Mouse (Mus musculus) T-helper 1 cell (primary cell): ENCODE data around the gene Scamp1.
"Not testable (repeated sequence)": the region's sequence is repeated elsewhere in the genome, so short reads cannot be mapped to it uniquely, and the experiment has no call there.

ENCODE experiments used
- in situ Hi-C: fragments of 300-600 bp; cut with MboI, MseI; formaldehyde crosslinking; loops from one replicate; pipeline ENCODE4 v1.15.1; 2025; ENCODE audit warnings: high pct_unique_total_duplicates

Scamp1 gene

GRCm38 (mm10) chr13:94285281-94285871 lies at the start of gene Scamp1:
TSS of gene Scamp1 (minus strand) at chr13:94285857.
- in situ Hi-C loops: no loop called here

GRCm38 (mm10) chr13:94330392-94330979 lies 44.8 kb upstream of the Scamp1 start:
- in situ Hi-C loops: no loop called here

DNA sequence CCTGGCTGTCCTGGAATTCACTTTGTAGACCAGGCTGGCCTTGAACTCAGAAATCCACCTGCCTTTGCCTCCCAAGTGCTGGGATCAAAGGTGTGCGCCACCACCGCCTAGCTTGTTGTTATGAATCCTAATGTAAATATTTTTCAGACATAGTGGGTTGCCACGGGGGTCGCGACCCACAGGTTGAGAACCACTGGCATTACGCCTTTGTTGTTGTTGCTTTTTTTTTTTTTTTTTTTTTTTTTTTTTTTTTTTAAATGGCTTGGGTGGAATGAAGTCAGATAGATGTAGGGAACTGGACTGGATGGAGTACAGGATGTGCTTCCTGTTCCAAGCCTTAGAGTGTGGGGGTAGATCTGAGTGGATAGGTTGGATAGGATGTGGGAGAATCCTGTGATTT lies 43.3 kb upstream of the Scamp1 start:
- in situ Hi-C loops: not testable (repeated sequence)

DNA sequence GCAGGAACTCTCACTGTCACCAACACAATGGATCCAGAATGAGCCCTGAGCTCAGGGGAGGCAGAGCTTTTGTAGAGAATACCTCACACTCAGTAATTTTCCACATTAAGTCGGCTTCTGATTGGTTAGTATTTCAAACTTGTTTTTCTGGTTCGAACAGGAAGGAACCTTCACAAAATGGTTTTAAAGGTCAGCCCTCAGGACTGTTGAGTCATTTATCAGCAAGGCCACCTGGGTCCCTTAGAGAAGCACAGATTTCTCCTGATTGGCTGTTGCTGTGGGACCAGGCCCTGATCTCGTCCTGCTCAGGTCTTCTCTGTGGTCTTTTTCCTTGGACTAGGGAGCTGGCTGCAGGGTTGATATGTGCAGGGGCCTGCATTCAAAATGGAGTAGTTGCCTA lies 42.4 kb upstream of the Scamp1 start:
- in situ Hi-C loops: no loop called here

DNA sequence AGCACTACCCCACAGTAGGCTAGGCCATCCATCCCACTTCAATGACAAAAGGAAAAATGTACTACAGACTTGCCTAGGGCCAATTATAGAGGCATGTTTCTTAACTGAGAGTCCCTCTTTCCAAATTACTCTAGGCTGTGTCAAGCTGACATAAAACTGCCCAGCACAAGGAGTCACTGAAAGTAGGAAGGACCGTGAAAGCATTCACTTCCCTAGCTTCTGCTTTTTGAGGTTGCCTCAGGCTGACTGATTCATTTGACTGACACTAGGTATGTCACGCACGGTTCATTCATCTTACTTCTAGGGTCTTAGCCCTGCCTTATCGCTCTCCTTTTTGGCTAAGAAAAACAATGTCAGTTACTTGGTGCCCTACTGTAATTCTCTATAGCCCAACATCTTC lies 36.8 kb upstream of the Scamp1 start:
- in situ Hi-C loops: no loop called here

GRCm38 (mm10) chr13:94321094-94321792 lies 35.6 kb upstream of the Scamp1 start:
- in situ Hi-C loops: no loop called here

DNA sequence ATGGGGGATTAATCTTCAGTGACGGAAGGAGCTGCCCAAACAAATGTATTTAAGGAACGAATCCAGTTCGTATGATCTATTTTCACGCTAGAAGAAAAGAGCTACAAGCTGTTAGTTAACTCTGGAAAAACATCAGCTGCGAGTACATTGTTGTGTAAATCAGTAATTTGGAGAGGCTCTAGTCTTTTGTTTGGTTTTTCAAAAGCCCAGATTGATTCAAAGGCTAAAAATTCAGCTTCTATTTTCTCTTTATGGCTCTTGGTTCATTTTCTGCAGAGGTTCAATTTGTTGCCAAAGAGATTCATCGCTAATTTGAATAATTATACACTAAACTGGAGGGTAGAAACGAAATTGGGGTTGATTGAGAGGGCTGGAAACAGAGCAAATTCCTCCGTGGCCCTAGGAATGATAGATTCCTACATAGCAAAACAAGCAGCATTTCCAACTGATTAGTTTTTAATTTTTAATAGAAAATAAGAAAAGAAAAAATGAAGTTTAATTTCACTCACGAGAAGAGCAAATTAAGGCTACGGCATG lies 31.4 kb upstream of the Scamp1 start:
- in situ Hi-C loops: no loop called here

DNA sequence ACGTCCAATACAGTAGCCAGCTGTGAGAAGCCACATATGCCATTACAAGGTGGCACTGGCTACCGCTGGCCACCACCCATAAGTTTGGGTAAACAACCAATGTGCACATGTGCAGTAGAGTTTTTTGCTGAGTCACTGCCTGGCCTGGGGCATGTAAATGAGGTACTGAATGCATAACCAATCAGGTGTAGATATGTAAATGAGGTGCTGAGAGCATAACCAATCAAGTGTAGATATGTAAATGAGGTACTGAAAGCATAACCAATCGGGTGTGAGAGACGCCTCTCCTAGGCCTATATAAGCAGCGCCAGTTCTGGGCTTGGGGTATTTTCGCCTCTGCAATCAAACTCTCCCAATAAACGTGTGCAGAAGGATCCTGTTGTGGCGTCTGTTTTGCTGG lies 27.2 kb upstream of the Scamp1 start:
- in situ Hi-C loops: not testable (repeated sequence)

DNA sequence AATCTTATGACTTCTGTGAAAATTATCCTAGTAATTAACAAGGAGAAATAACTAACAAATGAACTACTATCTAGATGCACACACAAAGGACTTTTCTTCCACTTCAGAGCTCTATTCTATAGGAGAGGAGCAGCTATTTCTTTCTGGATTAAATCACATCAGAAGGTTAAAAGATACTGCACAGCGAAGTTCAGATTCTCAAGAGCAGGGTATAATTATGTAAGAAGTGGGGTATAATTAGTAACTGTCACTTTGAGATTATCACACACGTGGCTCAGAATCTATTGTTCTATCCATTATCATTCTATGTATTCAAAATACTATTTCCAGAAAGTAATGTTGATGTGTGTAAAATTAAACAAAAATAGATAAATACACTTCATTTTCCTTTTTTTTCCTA lies 22.6 kb upstream of the Scamp1 start:
- in situ Hi-C loops: no loop called here

DNA sequence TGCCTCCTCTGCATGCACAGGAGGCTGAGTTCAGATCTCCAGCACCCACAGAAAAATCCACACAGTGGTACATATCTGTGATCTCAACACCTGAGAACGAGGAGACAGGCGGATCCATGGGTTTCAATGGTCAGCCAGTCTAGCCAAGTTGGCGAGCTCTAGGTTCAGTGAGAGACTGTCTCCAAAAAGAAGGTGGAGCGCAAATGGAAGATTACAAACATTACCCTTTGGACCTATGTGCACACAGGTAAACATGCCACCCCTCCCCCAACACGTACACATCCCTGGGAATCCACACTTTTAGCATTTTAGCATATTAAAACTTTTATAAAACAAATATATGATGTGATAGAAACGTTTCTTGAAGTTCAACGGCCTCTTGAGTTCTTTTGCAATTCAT lies 21.9 kb upstream of the Scamp1 start:
- in situ Hi-C loops: no loop called here

- in situ Hi-C loops: no loop called here
Measured at GRCm38 (mm10) chr13:94306968-94307289, 21.3 kb upstream of the Scamp1 start.

DNA sequence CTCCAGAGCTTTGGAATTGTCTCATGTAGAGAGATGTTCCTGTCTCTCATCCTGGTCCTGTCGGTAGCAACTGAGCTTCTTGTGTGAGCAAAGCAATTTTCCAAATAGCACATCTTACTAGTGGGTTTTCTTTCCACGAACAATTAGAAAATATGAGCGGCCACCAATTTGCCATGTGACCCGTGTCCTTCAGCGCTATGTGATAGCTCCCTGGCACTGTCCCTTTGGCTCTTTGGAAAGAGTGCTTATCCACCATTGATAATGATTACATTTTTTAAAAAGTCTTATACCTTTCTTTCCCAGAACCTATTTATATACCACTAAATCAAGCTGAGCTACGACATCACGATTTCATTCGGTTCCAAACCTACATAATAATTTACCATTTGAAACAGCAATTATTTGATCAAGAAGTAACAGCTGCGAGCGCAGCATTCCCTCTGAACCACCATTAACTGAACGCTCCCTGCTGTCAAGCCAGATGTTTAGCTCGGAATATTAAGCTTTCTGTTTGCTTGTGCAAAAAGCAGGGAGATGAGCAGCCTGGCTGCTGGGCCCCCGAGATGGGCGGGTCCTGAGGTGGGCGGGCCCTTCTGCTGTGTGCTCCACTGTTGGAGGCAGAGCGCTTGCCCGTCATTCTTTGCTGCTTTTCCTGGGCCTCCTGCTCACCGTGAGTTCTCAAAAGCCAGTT lies 20.8 kb upstream of the Scamp1 start:
- in situ Hi-C loops: no loop called here

DNA sequence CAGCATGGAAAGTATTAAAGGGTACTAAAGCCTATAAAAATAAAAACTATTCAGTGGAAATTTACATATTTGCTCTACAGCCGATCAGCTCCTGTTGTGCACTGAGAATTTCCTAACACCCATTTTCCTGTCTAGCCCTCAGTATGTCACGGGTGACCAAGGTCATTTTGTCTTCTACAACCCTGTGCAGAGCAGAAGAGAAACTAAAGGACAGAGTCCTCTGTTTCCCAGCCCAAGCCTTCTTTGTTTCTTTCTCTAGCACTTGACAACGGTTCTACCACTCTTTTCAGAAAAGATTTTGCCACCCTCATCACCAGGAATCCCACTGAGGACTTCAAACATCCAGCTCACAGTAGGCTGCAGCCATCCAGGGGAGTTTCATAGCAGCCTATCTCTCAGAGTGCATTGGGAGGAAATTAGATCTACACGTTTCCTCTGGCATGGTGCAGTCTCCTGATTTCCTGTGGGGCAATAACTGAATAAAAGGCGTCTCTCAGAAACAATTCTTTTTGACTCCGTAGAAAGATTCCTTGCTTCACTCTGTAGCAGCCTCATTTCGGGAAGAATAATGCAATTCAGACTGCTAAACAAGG lies 15.4 kb upstream of the Scamp1 start:
- in situ Hi-C loops: no loop called here

GRCm38 (mm10) chr13:94300232-94300631 lies 14.6 kb upstream of the Scamp1 start:
- in situ Hi-C loops: no loop called here

GRCm38 (mm10) chr13:94298401-94298800 lies 12.7 kb upstream of the Scamp1 start:
- in situ Hi-C loops: no loop called here

DNA sequence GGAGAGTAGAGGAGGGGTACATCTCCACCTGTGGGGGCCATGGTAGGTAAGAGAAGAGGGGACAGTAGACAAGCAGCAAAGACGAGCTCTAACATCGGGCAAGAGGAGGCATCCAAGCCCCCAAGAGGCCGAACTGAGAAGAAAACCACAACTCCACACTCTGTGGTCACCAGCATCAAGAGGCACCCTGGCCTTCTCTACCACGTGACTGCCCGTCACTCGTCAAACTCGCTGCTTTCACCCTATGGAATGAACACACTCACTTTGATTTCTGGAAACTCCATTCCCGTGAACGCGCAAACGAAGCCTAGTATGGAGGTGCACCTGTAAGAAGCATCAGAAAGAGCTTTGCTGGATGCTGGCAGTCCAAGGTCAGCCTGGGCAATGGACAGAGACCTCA lies 10.7 kb upstream of the Scamp1 start:
- in situ Hi-C loops: no loop called here

DNA sequence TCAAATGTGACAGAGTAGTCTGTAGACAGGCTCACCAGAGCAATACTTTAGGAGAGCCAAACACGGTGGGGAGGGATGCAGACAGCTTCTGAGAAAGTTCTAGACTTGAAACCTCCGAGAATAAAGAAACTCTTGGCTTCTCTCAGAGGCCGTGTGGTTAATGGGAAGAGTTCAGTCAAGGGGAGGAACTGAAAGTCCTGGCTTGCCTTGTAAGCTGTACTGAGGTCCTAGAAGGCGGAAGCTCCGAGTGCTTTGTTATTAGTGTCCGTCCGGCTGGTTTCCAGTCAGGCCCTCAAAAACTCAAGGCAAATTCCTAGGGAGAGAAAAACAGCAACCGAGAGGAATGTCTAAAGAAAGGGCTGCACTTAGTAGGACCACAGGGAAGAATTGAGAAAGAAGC lies 10.3 kb upstream of the Scamp1 start:
- in situ Hi-C loops: no loop called here

GRCm38 (mm10) chr13:94294886-94295285 lies 9.2 kb upstream of the Scamp1 start:
- in situ Hi-C loops: no loop called here

DNA sequence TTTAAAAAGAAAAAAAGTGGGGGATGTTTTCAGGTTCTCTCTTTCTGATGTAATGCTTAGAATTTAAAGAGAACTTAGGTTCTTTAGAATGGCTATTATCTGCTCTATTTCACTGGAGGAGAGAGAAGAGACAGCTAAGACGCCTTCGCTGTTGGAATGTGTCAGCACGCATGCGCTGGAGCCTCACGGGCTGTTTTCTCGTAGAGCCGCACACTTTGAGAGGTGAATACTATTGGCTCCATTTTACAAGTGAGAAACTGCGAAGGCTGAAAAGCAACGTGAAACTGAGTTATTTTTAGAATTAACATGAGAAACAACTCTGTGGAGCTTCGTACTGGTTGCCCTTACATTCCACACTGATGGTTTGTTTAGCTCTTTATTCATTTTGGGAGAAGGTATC lies 8.3 kb upstream of the Scamp1 start:
- in situ Hi-C loops: no loop called here

- in situ Hi-C loops: no loop called here
Measured at GRCm38 (mm10) chr13:94286195-94286594, 538 bp upstream of the Scamp1 start.

DNA sequence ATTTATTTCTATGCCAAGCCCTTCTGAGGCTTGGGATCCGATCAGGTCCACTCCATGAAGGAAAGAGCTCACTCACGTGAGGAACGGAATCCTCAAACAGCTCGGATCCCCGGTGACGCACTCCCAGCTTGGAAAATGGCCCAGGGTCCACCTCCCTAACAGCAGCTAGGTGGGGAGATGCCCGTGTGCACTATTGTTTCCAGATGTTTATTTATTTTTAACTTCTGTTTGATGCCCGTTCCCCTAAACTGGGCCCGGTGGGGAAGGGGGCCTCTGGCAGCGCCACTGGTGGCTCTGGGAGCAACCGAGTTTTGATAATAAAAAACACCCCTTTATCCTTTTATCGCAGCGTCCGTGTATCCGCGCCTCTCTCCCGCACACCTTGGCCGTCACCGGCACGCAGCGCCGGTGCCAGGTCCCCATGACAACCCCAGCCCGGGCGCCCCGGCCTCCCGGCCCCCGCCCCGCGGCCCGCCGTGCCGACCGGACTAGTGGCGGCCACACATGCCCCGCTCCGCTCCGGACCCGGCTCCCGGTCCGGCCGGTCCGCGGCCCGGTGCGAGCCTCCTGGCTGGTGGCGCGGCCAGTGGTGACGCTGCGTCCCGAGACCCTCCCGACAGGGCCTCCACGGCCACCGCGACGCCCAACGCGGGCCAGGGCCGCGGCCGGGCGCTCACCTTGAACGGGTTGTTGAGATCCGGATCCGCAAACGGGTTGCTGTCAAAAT lies 951 bp downstream of the Scamp1 start:
- in situ Hi-C loops: no loop called here

GRCm38 (mm10) chr13:94279420-94279819 lies 6.2 kb downstream of the Scamp1 start:
- in situ Hi-C loops: no loop called here
